Mouse (Mus musculus) yolk sac, embryonic 10.5 days (tissue): ENCODE measurements around the gene Ucn2.

Experiments used
- DNase-seq: peaks from one replicate; pipeline ENCODE4 v3.0.0-alpha.2; 2017; ENCODE audit warnings: low spot score

The Ucn2 gene

DNA sequence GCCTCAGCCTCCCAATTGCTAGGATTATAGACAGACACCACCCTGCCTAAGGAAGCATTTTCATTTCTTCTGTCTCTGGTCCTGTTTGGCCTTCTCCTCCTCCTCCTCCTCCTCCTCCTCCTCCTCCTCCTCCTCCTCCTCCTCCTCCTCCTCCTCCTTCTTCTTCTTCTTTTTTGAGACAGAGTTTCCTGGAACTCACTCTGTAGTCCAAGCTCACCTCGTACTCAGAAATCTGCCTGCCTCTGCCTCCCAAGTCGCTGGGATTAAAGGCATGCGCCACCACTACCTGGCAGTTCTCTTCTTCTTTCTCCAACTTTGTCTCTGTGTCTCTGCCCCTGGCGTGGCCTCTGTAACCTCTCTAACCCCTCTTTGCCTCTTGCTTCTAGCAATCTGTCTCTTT lies at the start of gene Ucn2:
TSS of gene Ucn2 (plus strand) at position 301 of the 400 bp plus-strand sequence.
- DNase-seq: no peak

DNA sequence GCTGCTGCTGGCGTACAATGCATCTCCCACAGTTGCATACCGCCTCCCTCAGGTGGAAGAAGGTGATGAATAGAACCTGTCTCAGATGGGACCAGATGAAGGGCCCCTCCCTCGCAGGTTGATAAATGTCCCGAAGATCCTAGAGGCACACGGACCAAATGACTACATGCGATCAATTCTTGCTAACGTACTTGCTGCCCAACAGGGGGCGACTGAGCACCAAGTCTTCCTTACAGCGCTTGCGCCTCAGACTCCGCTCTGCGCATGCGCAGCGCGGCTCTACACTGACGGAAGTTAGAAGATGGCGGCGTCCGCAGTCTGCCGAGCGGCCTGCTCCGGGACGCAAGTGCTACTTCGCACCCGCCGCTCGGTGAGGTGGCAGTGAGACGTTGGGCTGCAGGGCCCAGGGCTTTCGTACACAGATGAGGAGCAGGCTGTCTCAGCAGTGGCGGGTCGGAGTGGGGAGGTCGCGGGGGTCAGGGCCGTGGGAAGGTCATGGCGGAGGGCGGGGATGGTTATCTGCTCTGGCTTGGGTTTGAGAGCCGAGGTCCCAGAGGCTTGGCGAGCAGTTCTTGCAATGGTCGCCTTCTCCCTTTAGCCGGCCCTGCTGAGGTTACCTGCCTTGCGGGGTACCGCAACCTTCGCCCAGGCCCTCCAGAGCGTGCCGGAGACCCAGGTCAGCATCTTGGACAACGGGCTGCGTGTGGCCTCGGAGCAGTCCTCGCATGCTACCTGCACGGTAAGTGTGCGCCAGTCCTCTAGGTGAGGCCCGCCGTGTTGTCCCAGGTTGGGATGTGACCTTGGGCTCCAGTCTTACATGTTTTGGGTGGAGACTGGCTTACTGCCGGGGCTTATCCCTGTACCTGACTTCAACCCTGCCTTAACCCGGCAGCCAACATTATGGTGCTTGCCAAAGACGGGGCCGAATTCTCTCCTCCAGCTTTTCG lies 49.1 kb upstream of the Ucn2 start, which contains the start of gene Uqcrc1:
TSS of gene Uqcrc1 (plus strand) at position 216 of the 947 bp plus-strand sequence.
- peak; percentile 92 for DNase-seq

DNA sequence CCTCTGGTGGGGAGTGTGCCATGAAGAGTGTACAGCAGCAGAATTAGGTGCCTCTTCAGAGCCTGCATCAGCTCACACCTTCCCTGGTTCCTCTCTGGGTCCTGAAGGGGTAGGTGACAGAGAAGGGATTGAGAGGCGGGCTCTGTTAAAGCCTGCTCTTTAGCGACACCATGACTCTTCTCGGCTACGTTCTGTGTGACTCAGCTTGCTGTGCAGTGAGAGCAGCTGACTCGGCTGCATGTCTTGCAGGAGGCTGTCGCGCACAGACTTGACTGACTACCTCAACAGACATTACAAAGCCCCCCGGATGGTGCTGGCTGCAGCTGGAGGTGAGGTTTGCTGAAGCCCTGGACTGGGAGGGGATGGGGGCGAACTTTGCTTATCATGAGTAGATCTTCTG lies 40.7 kb upstream of the Ucn2 start:
- DNase-seq: no peak

DNA sequence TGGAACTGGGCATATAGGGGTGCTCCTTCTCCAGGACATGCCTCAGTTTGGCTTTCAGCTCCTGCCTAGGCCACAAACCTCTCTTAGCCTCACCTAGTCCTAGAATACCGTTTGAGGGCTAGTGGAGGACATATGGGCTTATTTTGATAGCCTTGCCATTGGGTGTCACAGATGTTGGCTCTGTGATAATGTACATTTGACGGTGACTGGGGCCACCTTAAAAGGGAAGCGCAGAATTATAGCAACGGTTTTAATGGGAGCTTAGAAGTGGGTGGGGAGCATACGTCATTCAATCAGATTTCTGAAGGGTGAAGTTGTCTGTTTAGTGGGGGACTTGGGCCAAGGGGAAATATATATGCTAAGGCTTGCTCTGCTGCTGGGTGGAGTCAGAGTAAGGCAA lies 40.2 kb upstream of the Ucn2 start:
- DNase-seq: no peak

DNA sequence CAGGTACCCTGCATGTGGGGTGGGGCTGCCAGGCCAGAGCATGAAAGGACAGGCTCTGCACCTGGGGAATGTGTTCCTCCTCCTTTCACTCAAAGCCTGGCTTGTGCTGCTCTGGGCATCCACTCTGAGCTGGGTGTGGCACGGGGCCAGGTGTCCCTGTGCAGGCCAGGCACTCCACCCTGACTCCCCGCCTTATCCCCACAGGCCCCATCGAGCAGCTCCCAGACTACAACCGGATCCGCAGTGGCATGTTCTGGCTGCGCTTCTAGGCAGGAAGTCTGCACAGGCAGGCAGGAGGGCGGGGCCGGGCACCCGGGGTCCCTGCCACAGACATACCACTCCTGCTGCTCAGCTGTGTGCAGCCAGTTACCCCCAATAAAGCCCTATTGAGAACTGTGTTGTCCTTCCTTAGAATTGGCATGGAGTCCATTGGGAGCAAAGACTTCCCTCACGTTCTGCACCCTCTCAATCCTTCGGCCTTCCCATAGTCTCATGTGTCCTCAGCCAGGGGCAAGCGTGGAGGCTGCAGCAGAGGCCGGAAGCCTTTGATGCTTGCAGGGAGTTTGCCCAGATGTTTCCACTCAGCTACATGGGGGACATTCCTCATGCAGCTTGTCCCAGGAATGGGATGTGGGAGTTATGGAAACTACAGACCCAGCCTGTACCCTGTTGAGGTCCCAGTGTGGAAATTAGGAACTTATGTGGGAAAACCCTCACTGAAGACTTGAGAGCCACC lies 36.4 kb upstream of the Ucn2 start:
- no peak for DNase-seq

DNA sequence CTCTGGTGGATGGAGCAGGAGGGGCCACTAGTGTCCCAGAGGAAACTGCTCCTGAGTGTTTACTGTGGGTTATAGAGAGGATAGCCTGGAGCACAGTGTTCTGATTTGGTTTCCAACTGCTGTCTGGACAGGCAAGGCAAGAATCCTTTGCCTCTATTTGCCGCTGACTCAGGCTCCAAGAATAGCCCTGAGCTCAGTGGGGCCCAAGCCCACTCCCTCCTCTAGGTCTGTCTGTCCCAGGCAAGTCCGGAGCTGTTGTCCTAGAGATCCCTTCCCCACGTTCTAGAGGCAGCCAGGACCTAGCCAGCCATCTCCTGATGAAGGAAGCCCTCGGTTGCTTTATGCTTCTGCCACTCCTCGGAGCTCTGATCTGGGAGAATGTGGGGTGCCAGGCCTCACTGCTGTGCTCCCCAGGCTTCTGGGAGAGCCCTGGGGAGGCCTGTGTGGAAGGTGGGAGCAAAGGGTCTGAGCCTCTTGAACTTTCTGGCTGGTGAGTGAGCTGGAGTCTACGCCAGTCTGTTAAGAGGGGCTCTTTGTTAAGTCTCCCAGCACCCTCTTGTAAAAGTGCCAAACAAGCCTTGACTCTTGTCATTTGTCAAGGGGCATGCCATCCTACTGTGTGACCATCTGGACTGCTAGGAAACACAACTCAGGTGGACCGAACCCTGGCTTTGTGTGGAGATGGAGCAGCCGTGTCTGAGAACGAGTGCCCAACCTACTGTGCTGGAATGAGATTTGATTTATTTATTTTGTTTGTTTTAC lies 35.7 kb upstream of the Ucn2 start:
- DNase-seq: no peak

DNA sequence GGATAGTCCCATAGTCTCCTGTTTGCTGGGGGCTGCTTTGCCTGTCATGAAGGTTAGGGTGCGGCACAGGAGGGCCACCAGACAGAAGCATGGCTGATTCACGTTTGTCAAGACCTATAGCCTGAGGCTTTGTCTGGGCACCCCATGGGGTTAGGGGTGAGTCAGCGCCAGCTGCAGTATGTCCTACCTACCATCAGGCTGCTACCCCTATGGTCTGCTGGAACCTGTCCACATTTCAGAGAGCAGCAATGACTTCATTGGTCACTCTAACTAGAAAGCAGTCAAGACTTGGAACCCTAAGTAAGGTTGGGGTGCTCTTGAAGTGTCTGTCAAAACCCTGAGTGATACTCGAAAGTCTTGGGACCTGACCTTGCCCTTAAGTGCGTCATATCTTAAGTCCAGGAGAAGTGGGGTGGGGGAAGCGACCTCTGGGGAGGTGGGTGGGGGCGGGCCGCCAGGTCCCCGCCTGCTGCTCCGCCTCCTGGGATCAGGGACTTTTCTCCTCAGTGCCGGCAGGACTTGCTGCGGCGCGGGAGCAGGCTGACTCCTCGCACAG lies 32.7 kb upstream of the Ucn2 start, which contains the start of gene Col7a1:
TSS of gene Col7a1 (plus strand) at position 506 of the 556 bp plus-strand sequence.
- no peak for DNase-seq

DNA sequence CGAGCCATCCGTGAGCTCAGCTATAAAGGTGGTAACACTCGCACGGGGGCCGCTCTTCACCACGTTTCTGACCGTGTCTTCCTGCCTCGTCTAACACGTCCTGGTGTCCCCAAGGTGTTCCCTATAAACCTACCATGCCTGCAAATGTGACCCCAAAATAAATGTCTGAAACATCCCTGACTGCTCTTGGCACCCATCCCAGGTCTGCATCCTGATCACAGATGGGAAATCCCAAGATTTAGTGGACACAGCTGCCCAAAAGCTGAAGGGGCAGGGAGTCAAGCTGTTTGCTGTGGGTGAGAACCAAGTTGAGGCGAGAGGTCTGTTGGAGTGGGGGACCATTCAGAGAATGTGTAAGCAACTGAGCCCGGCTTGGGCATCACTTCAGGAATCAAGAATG lies 30.6 kb upstream of the Ucn2 start:
- DNase-seq: no peak

DNA sequence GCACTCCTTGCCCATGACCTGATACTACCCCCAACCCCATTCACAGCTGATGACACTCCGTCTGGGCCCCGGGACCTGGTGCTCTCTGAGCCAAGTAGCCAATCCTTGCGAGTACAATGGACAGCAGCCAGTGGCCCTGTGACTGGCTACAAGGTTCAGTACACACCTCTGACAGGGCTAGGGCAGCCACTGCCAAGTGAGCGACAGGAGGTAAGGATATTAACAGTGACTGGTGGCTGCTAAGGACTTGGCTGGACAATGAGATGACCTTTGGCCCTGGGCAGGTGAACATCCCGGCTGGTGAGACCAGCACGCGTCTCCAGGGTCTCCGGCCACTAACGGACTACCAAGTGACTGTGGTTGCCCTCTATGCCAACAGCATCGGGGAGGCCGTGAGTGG lies 30.0 kb upstream of the Ucn2 start:
- DNase-seq: no peak

DNA sequence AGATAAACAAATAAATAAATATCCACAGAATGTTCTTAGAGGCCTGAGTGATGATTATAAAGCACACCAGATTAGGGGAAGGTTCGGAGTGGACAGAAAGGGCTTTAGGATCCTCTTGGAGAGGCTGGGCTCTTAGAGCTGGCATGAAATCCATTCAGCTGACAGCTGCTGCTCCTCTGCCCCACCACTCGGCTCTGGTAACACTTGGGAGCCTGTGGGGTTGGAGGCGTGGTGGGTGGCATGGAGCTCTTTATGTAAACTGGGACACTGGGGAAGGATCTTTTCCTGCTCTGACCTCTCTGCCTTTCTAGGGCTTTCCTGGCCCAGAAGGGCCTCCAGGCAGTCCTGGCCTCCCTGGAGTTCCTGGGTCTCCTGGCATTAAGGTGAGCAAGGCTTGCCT lies 22.2 kb upstream of the Ucn2 start:
- DNase-seq: no peak

DNA sequence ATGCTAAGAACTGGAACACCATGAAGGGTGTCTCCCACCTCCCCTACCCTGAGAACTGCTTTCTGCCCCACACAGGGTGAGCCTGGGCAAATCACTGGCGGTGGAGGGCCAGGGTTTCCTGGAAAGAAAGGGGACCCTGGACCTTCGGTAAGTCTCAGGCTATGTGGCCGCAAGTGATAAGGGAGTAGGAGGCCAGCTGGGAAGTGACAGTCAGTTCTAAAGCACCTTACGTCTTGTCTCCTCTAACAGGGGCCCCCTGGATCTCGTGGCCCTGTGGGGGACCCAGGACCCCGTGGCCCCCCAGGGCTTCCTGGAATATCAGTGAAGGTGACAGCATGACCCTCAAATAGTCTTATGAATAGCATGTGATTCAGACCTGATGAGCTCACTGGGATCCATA lies 21.5 kb upstream of the Ucn2 start:
- DNase-seq: no peak

DNA sequence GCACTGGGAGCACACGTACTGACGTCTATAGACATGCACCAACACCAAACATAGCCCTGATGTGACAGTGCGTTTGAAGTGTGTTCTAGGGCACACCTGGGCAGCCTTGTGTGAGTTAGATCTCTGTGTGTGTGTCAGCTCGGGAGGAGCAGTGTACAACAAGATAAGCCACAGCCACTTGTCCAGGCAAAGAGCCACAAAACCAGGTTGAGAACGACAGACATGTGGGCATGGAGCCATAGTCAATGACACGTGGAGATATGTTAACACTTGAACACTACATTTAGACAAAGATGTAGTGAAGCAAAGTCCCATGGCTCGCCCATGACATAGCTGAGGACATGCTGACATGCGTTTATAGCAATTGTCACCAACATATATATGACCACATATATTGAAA lies 15.2 kb upstream of the Ucn2 start:
- DNase-seq: no peak

DNA sequence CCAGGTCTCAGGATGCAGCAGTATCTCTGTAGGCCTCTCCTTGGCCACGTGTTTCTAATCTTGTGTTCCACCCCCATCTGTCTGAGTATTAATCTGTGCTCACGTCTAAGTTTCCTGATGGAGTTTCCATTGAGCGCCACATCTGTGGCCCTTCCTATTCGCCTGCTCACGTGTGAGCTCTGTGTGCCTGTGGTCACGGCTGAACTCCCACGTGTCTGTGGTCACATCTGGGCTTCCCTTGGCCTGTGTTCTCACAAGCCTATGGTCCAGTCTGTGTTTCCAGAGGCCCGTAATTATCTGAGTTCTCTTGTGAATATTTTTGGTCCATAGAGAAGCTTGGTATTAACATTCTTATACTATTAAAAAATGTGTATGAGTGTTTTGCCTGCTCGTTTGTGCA lies 9.3 kb upstream of the Ucn2 start:
- DNase-seq: no peak

DNA sequence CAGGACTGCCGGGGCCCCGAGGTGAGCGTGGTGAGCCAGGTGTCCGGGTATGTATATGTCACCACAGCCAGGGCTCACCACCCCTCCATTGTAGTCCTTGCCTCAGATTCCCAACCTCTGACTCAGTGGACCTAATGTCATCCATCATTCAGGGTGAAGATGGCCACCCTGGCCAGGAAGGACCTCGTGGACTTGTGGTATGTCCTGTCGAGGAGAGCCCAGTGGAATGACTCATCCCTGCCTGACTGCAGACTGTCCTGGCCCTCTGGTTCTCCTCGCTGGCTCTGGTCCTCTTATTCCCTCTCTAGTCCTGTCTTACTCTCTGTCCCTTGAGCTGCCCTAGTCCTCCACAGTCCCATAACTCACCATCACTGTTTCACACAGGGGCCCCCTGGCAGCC lies 7.8 kb upstream of the Ucn2 start:
- no peak for DNase-seq

DNA sequence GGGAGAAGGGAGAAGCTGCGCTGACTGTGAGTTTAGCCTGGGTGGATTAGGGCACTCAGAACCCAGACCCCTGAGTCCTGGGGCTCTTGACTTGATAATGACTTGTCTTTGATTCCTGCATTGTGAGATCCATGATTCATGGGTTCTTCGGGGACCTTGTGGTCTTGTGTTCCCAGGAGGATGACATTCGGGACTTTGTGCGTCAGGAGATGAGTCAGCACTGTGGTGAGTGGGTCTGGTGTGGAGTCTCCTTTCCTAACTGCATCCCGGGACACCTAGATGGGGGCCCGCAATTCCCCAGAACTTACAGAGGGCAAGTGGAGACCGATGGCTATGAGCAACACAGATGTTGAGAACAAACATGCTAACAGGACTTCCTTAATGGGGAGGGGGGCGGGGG lies 3.3 kb upstream of the Ucn2 start:
- DNase-seq: no peak

DNA sequence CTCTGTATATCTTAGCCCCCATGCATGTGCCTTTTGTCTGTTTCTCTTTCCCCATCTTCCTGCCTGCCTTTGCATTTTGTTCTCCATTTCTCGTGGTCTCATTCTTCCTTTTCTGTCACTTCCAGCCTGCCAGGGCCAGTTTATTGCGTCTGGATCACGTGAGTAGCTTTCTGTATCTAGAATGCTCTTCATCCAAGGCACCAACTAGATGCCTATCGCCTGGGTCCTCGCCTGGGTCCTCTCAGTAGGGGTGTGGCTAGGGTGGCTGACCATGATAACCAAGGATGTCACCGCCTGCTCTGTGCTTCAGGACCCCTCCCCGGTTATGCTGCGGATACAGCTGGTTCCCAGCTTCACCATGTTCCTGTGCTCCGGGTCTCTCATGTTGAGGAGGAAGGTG lies 2.6 kb upstream of the Ucn2 start:
- no peak for DNase-seq

DNA sequence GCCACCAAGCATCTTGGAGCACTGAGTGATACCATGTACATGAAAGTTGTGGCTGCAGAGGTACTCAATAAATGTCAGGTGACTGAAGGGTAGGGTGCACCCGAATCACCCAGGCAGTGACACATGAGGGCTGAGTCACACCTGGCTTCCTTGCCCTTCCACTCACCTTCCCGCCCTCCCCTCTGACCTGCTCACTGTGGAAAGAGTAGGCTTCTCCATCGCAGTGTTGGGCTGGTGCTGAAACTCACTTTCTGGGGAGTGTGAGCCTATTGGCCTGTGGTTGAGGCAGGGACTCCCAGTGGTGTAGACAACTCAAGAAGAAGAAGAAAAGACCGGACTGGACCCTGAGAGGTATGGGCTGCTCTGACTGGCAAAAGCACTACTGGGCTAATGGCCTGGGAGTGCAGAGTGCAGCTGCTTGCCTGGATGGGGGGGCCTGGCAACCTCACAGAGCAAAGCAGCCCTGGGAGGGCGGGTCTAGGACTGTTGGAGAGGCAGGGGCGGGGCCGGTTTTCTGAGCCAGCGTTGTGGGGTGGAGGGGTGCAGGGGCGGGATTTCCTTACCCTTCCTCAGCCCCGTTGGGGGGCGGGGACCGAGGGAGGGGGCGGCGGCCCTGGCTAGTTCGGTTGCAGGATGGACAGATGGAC lies 2.0 kb downstream of the Ucn2 start:
- DNase-seq: no peak

DNA sequence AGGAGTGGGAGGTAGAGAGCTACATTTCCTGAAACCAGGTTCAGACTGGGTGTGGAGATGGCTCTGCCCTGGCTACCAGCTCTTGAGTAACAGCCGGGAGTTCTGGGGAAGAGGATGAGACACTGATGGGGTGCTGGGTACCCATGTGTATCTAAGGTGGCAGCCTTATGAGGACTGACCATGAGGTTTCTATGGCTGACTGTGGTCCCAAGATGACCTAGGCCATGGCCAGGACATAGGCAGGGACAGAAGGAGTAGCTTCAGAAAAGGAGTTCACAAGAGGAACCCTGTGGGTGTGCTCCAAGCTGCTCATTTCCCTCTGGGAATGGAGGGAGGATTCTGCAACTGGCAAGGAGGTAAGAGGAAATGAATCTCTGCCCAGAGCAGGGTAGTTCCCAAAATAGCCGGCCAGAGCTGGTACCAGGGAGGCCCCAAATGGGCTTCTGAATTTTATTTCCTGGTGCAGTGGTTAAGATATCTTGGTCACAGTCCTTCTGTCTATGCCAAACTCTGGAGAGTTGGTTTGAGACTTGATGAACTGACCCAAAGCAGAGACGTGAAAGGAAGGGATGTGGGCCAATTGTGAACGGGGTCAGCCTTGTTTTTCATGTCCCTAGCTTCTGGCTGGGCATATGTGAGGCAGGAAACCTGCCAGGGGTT lies 4.1 kb downstream of the Ucn2 start:
- DNase-seq: no peak

DNA sequence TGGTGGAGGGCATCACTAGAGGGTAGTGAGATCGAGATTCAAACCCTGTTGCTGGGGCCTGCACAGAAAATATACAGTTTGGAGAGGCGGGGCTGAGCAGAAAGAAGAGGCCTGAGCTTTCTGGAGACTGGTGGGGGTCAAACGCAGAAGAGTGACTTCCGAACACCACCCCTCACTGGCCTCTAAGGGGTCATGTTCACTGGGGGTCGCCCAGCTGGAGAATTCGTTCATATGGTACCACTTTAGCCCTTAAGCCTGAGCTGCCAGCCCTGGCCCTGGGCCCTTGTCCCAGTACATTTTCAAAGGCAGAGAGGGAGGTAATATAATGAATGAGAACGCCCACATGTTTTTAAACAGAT lies 4.6 kb downstream of the Ucn2 start:
- no peak for DNase-seq

DNA sequence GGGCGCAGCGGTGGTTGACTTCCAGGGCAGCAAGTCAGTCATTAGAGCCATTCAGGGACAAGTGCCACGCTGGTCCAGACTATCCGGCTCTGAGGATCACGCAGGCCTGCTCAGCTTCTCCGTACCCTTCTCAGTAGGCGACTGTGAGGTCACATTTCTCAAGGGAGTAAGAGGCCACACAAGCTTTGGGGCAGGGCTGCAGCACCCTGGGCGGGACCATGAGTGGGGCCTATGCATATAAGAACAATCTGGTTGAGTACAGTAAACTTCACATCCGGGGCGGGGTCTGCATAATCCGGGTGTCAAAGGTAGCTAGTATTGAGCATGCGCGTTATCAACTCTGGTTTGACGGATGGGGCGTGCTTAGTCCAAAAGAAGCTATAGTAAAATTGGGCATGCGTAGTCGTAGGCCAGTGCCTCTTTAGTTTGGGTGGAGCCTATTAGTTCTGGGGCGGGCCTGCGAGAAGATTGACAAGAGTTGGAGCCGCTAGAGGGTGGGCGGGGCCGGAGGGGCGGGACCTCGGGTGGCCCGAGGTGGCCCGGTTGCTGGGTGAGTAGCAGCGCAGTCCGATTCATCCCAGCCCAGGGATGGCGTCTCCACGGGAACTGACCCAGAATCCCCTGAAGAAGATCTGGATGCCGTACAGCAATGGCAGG lies 5.7 kb downstream of the Ucn2 start, which contains the start of gene Pfkfb4:
TSS of gene Pfkfb4 (plus strand) at position 351 of the 657 bp plus-strand sequence.
- peak; percentile 98 for DNase-seq

DNA sequence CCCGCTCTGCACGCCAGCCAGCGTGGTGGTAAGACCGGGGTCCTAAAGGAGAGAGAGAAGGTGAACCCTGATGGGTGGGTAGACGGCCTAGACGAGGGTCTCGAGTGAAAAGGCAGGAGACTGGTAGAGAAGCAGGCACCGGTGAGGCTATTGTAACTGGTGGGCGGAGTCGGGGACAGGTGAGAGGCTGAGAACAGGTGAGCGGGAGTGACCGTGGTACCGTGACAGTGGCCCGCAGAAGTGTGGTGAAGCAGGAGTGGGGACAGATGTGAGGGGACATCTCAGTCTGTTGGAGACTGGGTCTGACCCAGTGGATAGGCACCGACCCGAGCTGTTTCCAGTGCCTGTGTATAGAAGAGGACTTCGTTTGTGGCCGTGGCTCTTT lies 6.3 kb downstream of the Ucn2 start:
- no peak for DNase-seq
